Mouse (Mus musculus): ENCODE measurements at regions not wholly inside any gene's neighbourhood (a gene's known extent, or its start where the extent isn't known, plus 50 kb on each side); places are given as distances from the start of the nearest gene placed in this dataset.
"Not testable (repeated sequence)": the region's sequence is repeated elsewhere in the genome, so short reads cannot be mapped to it uniquely, and the experiment has no call there.

- in situ Hi-C loops (cut with MboI; ENCODE audit: low pct_unique_long_range_greater_than_20kb in 1 of 2, low sequenced_read_pairs in 2 of 2, unreplicated experiment in 1 of 2): not testable (repeated sequence)
Observed at GRCm38 (mm10) chr14:53349111-53349510, 853.6 kb upstream of the Olfr1507 start.

- in situ Hi-C loops (cut with MboI; ENCODE audit: low pct_unique_long_range_greater_than_20kb in 1 of 2, low sequenced_read_pairs in 2 of 2, unreplicated experiment in 1 of 2): not testable (repeated sequence)
Observed at GRCm38 (mm10) chr14:53345568-53345967, 850.0 kb upstream of the Olfr1507 start.

- in situ Hi-C loops (cut with MboI; ENCODE audit: low pct_unique_long_range_greater_than_20kb in 1 of 2, low sequenced_read_pairs in 2 of 2, unreplicated experiment in 1 of 2): not testable (repeated sequence)
Observed at GRCm38 (mm10) chr14:53343849-53344248, 848.3 kb upstream of the Olfr1507 start.

GRCm38 (mm10) chr14:53339167-53339566, 843.6 kb upstream of the Olfr1507 start:
- in situ Hi-C loops (cut with MboI; ENCODE audit: low pct_unique_long_range_greater_than_20kb in 1 of 2, low sequenced_read_pairs in 2 of 2, unreplicated experiment in 1 of 2): not testable (repeated sequence)

- in situ Hi-C loops (cut with MboI; ENCODE audit: low pct_unique_long_range_greater_than_20kb in 1 of 2, low sequenced_read_pairs in 2 of 2, unreplicated experiment in 1 of 2): not testable (repeated sequence)
Observed at GRCm38 (mm10) chr14:53337446-53337845, 841.9 kb upstream of the Olfr1507 start.

GRCm38 (mm10) chr14:53336705-53337104, 841.2 kb upstream of the Olfr1507 start:
- in situ Hi-C loops (cut with MboI; ENCODE audit: low pct_unique_long_range_greater_than_20kb in 1 of 2, low sequenced_read_pairs in 2 of 2, unreplicated experiment in 1 of 2): not testable (repeated sequence)

- in situ Hi-C loops (cut with MboI; ENCODE audit: low pct_unique_long_range_greater_than_20kb in 1 of 2, low sequenced_read_pairs in 2 of 2, unreplicated experiment in 1 of 2): not testable (repeated sequence)
Observed at GRCm38 (mm10) chr14:53334451-53334850, 838.9 kb upstream of the Olfr1507 start.

GRCm38 (mm10) chr14:53331153-53331552, 835.6 kb upstream of the Olfr1507 start:
- in situ Hi-C loops (cut with MboI; ENCODE audit: low pct_unique_long_range_greater_than_20kb in 1 of 2, low sequenced_read_pairs in 2 of 2, unreplicated experiment in 1 of 2): not testable (repeated sequence)

- in situ Hi-C loops (cut with MboI; ENCODE audit: low pct_unique_long_range_greater_than_20kb in 1 of 2, low sequenced_read_pairs in 2 of 2, unreplicated experiment in 1 of 2): not testable (repeated sequence)
Observed at GRCm38 (mm10) chr14:53324367-53324766, 828.8 kb upstream of the Olfr1507 start.

- in situ Hi-C loops (cut with MboI; ENCODE audit: low pct_unique_long_range_greater_than_20kb in 1 of 2, low sequenced_read_pairs in 2 of 2, unreplicated experiment in 1 of 2): not testable (repeated sequence)
Observed at GRCm38 (mm10) chr14:53318512-53319309, 823.2 kb upstream of the Olfr1507 start.

- in situ Hi-C loops (cut with MboI; ENCODE audit: low pct_unique_long_range_greater_than_20kb in 1 of 2, low sequenced_read_pairs in 2 of 2, unreplicated experiment in 1 of 2): not testable (repeated sequence)
Observed at GRCm38 (mm10) chr14:53312490-53312889, 816.9 kb upstream of the Olfr1507 start.

GRCm38 (mm10) chr14:53303179-53303578, 807.6 kb upstream of the Olfr1507 start:
- in situ Hi-C loops (cut with MboI; ENCODE audit: low pct_unique_long_range_greater_than_20kb in 1 of 2, low sequenced_read_pairs in 2 of 2, unreplicated experiment in 1 of 2): not testable (repeated sequence)

- in situ Hi-C loops (cut with MboI; ENCODE audit: low pct_unique_long_range_greater_than_20kb in 1 of 2, low sequenced_read_pairs in 2 of 2, unreplicated experiment in 1 of 2): not testable (repeated sequence)
Observed at GRCm38 (mm10) chr14:53302491-53302829, 806.9 kb upstream of the Olfr1507 start.

- in situ Hi-C loops (cut with MboI; ENCODE audit: low pct_unique_long_range_greater_than_20kb in 1 of 2, low sequenced_read_pairs in 2 of 2, unreplicated experiment in 1 of 2): not testable (repeated sequence)
Observed at GRCm38 (mm10) chr14:53301722-53302490, 806.4 kb upstream of the Olfr1507 start.

GRCm38 (mm10) chr14:53301110-53301509, 805.6 kb upstream of the Olfr1507 start:
- in situ Hi-C loops (cut with MboI; ENCODE audit: low pct_unique_long_range_greater_than_20kb in 1 of 2, low sequenced_read_pairs in 2 of 2, unreplicated experiment in 1 of 2): not testable (repeated sequence)

- in situ Hi-C loops (cut with MboI; ENCODE audit: low pct_unique_long_range_greater_than_20kb in 1 of 2, low sequenced_read_pairs in 2 of 2, unreplicated experiment in 1 of 2): not testable (repeated sequence)
Observed at GRCm38 (mm10) chr14:53299735-53300134, 804.2 kb upstream of the Olfr1507 start.

GRCm38 (mm10) chr14:53283350-53284141, 788.0 kb upstream of the Olfr1507 start:
- in situ Hi-C loops (cut with MboI; ENCODE audit: low pct_unique_long_range_greater_than_20kb in 1 of 2, low sequenced_read_pairs in 2 of 2, unreplicated experiment in 1 of 2): not testable (repeated sequence)

- in situ Hi-C loops (cut with MboI; ENCODE audit: low pct_unique_long_range_greater_than_20kb in 1 of 2, low sequenced_read_pairs in 2 of 2, unreplicated experiment in 1 of 2): not testable (repeated sequence)
Observed at GRCm38 (mm10) chr14:53273218-53273617, 777.7 kb upstream of the Olfr1507 start.

GRCm38 (mm10) chr14:53267693-53268092, 772.1 kb upstream of the Olfr1507 start:
- in situ Hi-C loops (cut with MboI; ENCODE audit: low pct_unique_long_range_greater_than_20kb in 1 of 2, low sequenced_read_pairs in 2 of 2, unreplicated experiment in 1 of 2): not testable (repeated sequence)
